In genomic region chr8:86908536-86908935, GRCm38 (mm10) we compare ENCODE assay signal across 10 mouse cellular contexts. TPM values are rescaled to one million over a fixed set of nuclear protein-coding genes. Genes with fewer than 3 reads are reported as not detected.
DNase-seq lines count a peak whose midpoint lies in the region; ATAC-seq lines count a peak whose summit lies in the region.
"Had no signal": no experiment of that assay in that cellular context is flagged by ENCODE, and none has a peak within 500 bp of the region (broad histone marks: within the 10 kb centered on the region; RNA-seq: fewer than 3 reads in every experiment).

No protein-coding gene starts in this region.

- H3K9me3 ChIP-seq in midbrain, embryonic 14.5 days (ENCODE audit: control insufficient read depth, low read length), result no peaks in the 10 kb centered on the region
- H3K9me3 ChIP-seq in midbrain, embryonic 15.5 days, result no peaks in the 10 kb centered on the region
- H3K9me3 ChIP-seq in embryonic facial prominence, embryonic 11.5 days (replicated peaks; ENCODE audit: control insufficient read depth, low read length), result no peaks in the 10 kb centered on the region
- H3K9me3 ChIP-seq in limb, embryonic 11.5 days (ENCODE audit: control insufficient read depth, low read length), result no peaks in the 10 kb centered on the region
- H3K9me3 ChIP-seq: heart, embryonic 15.5 days; stomach, embryonic 15.5 days had no signal

- ATAC-seq in midbrain, embryonic 14.5 days (ENCODE audit: low FRiP score, low TSS enrichment), result no peak
- no peak for ATAC-seq in midbrain, embryonic 15.5 days (replicated peaks)
- ATAC-seq in embryonic facial prominence, embryonic 11.5 days (replicated peaks; ENCODE audit: insufficient number of reproducible peaks, low FRiP score, low TSS enrichment, low read depth), result no peak
- ATAC-seq in inflammation-experienced regulatory T-cells, adult 6 months, result peak; percentile 63
- no peak for ATAC-seq in limb, embryonic 11.5 days (ENCODE audit: insufficient number of reproducible peaks, low FRiP score, low TSS enrichment, low read depth)

- peak; percentile 92 for DNase-seq in midbrain, embryonic 14.5 days
- DNase-seq in adrenal gland, postnatal 36 days, result peak; percentile 81 to 82
- peak; percentile 90 for DNase-seq in embryonic facial prominence, embryonic 11.5 days (ENCODE audit: low spot score)
- peak; percentile 90 for DNase-seq in limb, embryonic 11.5 days (ENCODE audit: low spot score)
- peak; percentile 71 for DNase-seq in retina, postnatal 1 day
- peak; percentile 74 for DNase-seq in urinary bladder, postnatal 14 days (ENCODE audit: low spot score)

- H3K4me2 ChIP-seq in midbrain, embryonic 14.5 days (ENCODE audit: low read length), result no peak overlapping the region
- H3K4me2 ChIP-seq in midbrain, embryonic 15.5 days, result no peak overlapping the region
- no peak overlapping the region for H3K4me2 ChIP-seq in embryonic facial prominence, embryonic 11.5 days (ENCODE audit: low read depth, low read length)
- H3K4me2 ChIP-seq in limb, embryonic 11.5 days (ENCODE audit: low read depth, severe bottlenecking), result no peak overlapping the region
- H3K4me2 ChIP-seq: heart, embryonic 15.5 days; stomach, embryonic 15.5 days had no signal

- H3K4me3 ChIP-seq in midbrain, embryonic 14.5 days (replicated peaks; ENCODE audit: low read depth, low read length), result no peak overlapping the region
- H3K4me3 ChIP-seq in midbrain, embryonic 15.5 days, result no peak overlapping the region
- no peak overlapping the region for H3K4me3 ChIP-seq in embryonic facial prominence, embryonic 11.5 days (ENCODE audit: low read depth, low read length)
- no peak overlapping the region for H3K4me3 ChIP-seq in limb, embryonic 11.5 days (ENCODE audit: low read depth, low read length)
- H3K4me3 ChIP-seq: heart, embryonic 15.5 days; stomach, embryonic 15.5 days had no signal

- H3K9ac ChIP-seq in midbrain, embryonic 14.5 days (replicated peaks; ENCODE audit: low read length), result no peak overlapping the region
- H3K9ac ChIP-seq in midbrain, embryonic 15.5 days, result no peak overlapping the region
- H3K9ac ChIP-seq in embryonic facial prominence, embryonic 11.5 days (replicated peaks; ENCODE audit: low read length), result no peak overlapping the region
- H3K9ac ChIP-seq in limb, embryonic 11.5 days (ENCODE audit: low read length), result no peak overlapping the region
- H3K9ac ChIP-seq: heart, embryonic 15.5 days; stomach, embryonic 15.5 days had no signal

- H3K4me1 ChIP-seq in midbrain, embryonic 14.5 days (ENCODE audit: control insufficient read depth, insufficient read depth, low read length), result no peaks in the 10 kb centered on the region
- H3K4me1 ChIP-seq in midbrain, embryonic 15.5 days, result no peaks in the 10 kb centered on the region
- H3K4me1 ChIP-seq in embryonic facial prominence, embryonic 11.5 days (ENCODE audit: control insufficient read depth, insufficient read depth, low read length), result no peaks in the 10 kb centered on the region
- no peaks in the 10 kb centered on the region for H3K4me1 ChIP-seq in limb, embryonic 11.5 days (ENCODE audit: control insufficient read depth, insufficient read depth, low read length)
- H3K4me1 ChIP-seq: heart, embryonic 15.5 days; stomach, embryonic 15.5 days had no signal

- 17% methylated on average over 6 of the region's 6 CpGs for WGBS in midbrain, embryonic 14.5 days
- 16% methylated on average over 6 of the region's 6 CpGs for WGBS in midbrain, embryonic 15.5 days
- 27% methylated on average over 6 of the region's 6 CpGs for WGBS in embryonic facial prominence, embryonic 11.5 days
- WGBS in limb, embryonic 11.5 days, result 26% methylated on average over 6 of the region's 6 CpGs

- H3K36me3 ChIP-seq in midbrain, embryonic 14.5 days (ENCODE audit: control insufficient read depth, insufficient read depth, low read length), result no peaks in the 10 kb centered on the region
- H3K36me3 ChIP-seq in midbrain, embryonic 15.5 days (replicated peaks), result no peaks in the 10 kb centered on the region
- H3K36me3 ChIP-seq in embryonic facial prominence, embryonic 11.5 days (replicated peaks; ENCODE audit: control insufficient read depth, insufficient read depth, low read depth, low read length), result no peaks in the 10 kb centered on the region
- H3K36me3 ChIP-seq in limb, embryonic 11.5 days (ENCODE audit: control insufficient read depth, insufficient read depth, low read length), result no peaks in the 10 kb centered on the region
- H3K36me3 ChIP-seq: heart, embryonic 15.5 days; stomach, embryonic 15.5 days had no signal

- no peak overlapping the region for H3K27ac ChIP-seq in midbrain, embryonic 14.5 days (replicated peaks; ENCODE audit: low read depth, low read length)
- H3K27ac ChIP-seq in midbrain, embryonic 15.5 days, result no peak overlapping the region
- no peak overlapping the region for H3K27ac ChIP-seq in embryonic facial prominence, embryonic 11.5 days (replicated peaks; ENCODE audit: low read depth, low read length)
- no peak overlapping the region for H3K27ac ChIP-seq in limb, embryonic 11.5 days (replicated peaks; ENCODE audit: low read depth, low read length)
- H3K27ac ChIP-seq: heart, embryonic 15.5 days; stomach, embryonic 15.5 days had no signal

- H3K27me3 ChIP-seq in midbrain, embryonic 14.5 days (ENCODE audit: control insufficient read depth, insufficient read depth, low read length), result no peaks in the 10 kb centered on the region
- H3K27me3 ChIP-seq in midbrain, embryonic 15.5 days (replicated peaks), result no peaks in the 10 kb centered on the region; the same call in 1 of the 2 replicates
- no peaks in the 10 kb centered on the region for H3K27me3 ChIP-seq in embryonic facial prominence, embryonic 11.5 days (ENCODE audit: control insufficient read depth, insufficient read depth, low read length)
- no peaks in the 10 kb centered on the region for H3K27me3 ChIP-seq in limb, embryonic 11.5 days (ENCODE audit: control insufficient read depth, insufficient read depth, low read length)
- H3K27me3 ChIP-seq: heart, embryonic 15.5 days; stomach, embryonic 15.5 days had no signal

RNA-seq across cellular contexts. Expression of gene N4bp1, which starts 23.5 kb away (rescaled TPM):
- 13.6 and 14.6 TPM in 2 replicates for polyA plus RNA-seq in midbrain, embryonic 14.5 days (2014; fragmentation: Nextera tagmentation; extraction: Ambion mirVana)
- polyA plus RNA-seq in midbrain, embryonic 15.5 days (2015; fragmentation: Nextera tagmentation; extraction: Ambion mirVana), result 11.4 and 11.8 TPM in 2 replicates
- 10 to 100 TPM; 29.8 to 36.0 TPM for total RNA-seq in adrenal gland, postnatal 36 days (2021)
- polyA plus RNA-seq in embryonic facial prominence, embryonic 11.5 days (2014; fragmentation: Nextera tagmentation; extraction: Ambion mirVana), result 10.4 and 11.2 TPM in 2 replicates
- polyA plus RNA-seq in inflammation-experienced regulatory T-cells, adult 6 months (2017; shearing (Covaris generic)), result 10 to 100 TPM in 2 of 3 experiments, 1 to 10 TPM in 1; 8.7 to 11.9 (median 10.4) TPM
- 12.1 and 13.0 TPM in 2 replicates for polyA plus RNA-seq in limb, embryonic 11.5 days (2014; fragmentation: Nextera tagmentation; extraction: Ambion mirVana)
